10 mouse cellular contexts compared by ENCODE assay signal in genomic region chr15:81104585-81105259, GRCm38 (mm10).
DNase-seq lines count a peak whose midpoint lies in the region; ATAC-seq and TF ChIP-seq lines count a peak whose summit lies in the region.
"Had no signal": no experiment of that assay in that cellular context is flagged by ENCODE, and none has a peak within 500 bp of the region (broad histone marks: within the 10 kb centered on the region; RNA-seq: fewer than 3 reads in every experiment).

No protein-coding gene starts in this region.

- peak; percentile 60 for ATAC-seq in frontal cortex, adult (ENCODE audit: low TSS enrichment)
- no peak for ATAC-seq in embryonic facial prominence, embryonic 13.5 days (ENCODE audit: insufficient number of reproducible peaks, insufficient read depth, low FRiP score, low TSS enrichment, low read depth)
- no peak for ATAC-seq in hindbrain, embryonic 14.5 days (ENCODE audit: low FRiP score)
- ATAC-seq in liver, postnatal 0 days, result peak; percentile 70
- ATAC-seq: Patski had no signal

- peak overlapping the region; percentile 50 for H3K4me2 ChIP-seq in embryonic facial prominence, embryonic 13.5 days
- peak overlapping the region; percentile 15 for H3K4me2 ChIP-seq in hindbrain, embryonic 14.5 days (replicated peaks)
- H3K4me2 ChIP-seq in liver, postnatal 0 days (ENCODE audit: low read depth, low read length), result peak overlapping the region; percentile 62
- H3K4me2 ChIP-seq: midbrain, embryonic 12.5 days had no signal

- H3K4me1 ChIP-seq in embryonic facial prominence, embryonic 13.5 days, result peaks cover 57% of the 10 kb centered on the region
- H3K4me1 ChIP-seq in hindbrain, embryonic 14.5 days (replicated peaks; ENCODE audit: control insufficient read depth, insufficient read depth, low read length), result peaks cover 27% of the 10 kb centered on the region
- peaks cover 8% of the 10 kb centered on the region for H3K4me1 ChIP-seq in liver, postnatal 0 days (ENCODE audit: insufficient read depth)

- TF ChIP-seq CTCF in liver, postnatal 0 days (IDR thresholded peaks at IDR 0.05; ENCODE audit: low read depth), result no peak

- no peak for TF ChIP-seq EP300 in liver, postnatal 0 days (IDR thresholded peaks at IDR 0.05; ENCODE audit: low read depth)

- DNase-seq in frontal cortex, postnatal 10 days (ENCODE audit: low spot score in 2 of 2), result no peak
- DNase-seq in CD4-positive helper T cell, adult 2 months (ENCODE audit: low read depth, low spot score), result peak; percentile 87
- no peak for DNase-seq in hindbrain, embryonic 14.5 days (ENCODE audit: low spot score)
- DNase-seq in liver, postnatal 0 days, result peak; percentile 50
- peak; percentile 37 for DNase-seq in spleen, adult 12 weeks (ENCODE audit: low spot score)
- no peak for DNase-seq in cerebellum, adult 11-12 months

- H3K36me3 ChIP-seq in embryonic facial prominence, embryonic 13.5 days, result no peaks in the 10 kb centered on the region
- no peaks in the 10 kb centered on the region for H3K36me3 ChIP-seq in hindbrain, embryonic 14.5 days (replicated peaks; ENCODE audit: control insufficient read depth, insufficient read depth)
- no peaks in the 10 kb centered on the region for H3K36me3 ChIP-seq in liver, postnatal 0 days (replicated peaks; ENCODE audit: insufficient read depth, low read length)
- H3K36me3 ChIP-seq: midbrain, embryonic 12.5 days had no signal

- no peaks in the 10 kb centered on the region for H3K27me3 ChIP-seq in embryonic facial prominence, embryonic 13.5 days
- no peaks in the 10 kb centered on the region for H3K27me3 ChIP-seq in hindbrain, embryonic 14.5 days (ENCODE audit: control insufficient read depth, insufficient read depth, low read length)
- no peaks in the 10 kb centered on the region for H3K27me3 ChIP-seq in liver, postnatal 0 days (ENCODE audit: insufficient read depth, low read length)
- H3K27me3 ChIP-seq: midbrain, embryonic 12.5 days; Patski had no signal

- no peak overlapping the region for H3K27ac ChIP-seq in embryonic facial prominence, embryonic 13.5 days
- H3K27ac ChIP-seq in hindbrain, embryonic 14.5 days, result no peak overlapping the region; the same call in 1 of the 2 replicates
- peak overlapping the region; percentile 34; the same call in 1 of the 2 replicates for H3K27ac ChIP-seq in liver, postnatal 0 days (ENCODE audit: low read depth)
- H3K27ac ChIP-seq: midbrain, embryonic 12.5 days had no signal

- H3K4me3 ChIP-seq in embryonic facial prominence, embryonic 13.5 days, result peak overlapping the region; percentile 11
- no peak overlapping the region for H3K4me3 ChIP-seq in hindbrain, embryonic 14.5 days (replicated peaks; ENCODE audit: low read length)
- peak overlapping the region; percentile 36 for H3K4me3 ChIP-seq in liver, postnatal 0 days (ENCODE audit: low read depth, low read length)
- H3K4me3 ChIP-seq: midbrain, embryonic 12.5 days had no signal

- no peak overlapping the region for H3K9ac ChIP-seq in embryonic facial prominence, embryonic 13.5 days
- 0 out of 2 replicates have a peak overlapping the region, but pooled peaks have one; percentile 12 for H3K9ac ChIP-seq in hindbrain, embryonic 14.5 days
- no peak overlapping the region for H3K9ac ChIP-seq in liver, postnatal 0 days (replicated peaks)
- H3K9ac ChIP-seq: midbrain, embryonic 12.5 days had no signal

- WGBS in embryonic facial prominence, embryonic 13.5 days, result 30% methylated on average over 13 of the region's 13 CpGs
- 51% methylated on average over 13 of the region's 13 CpGs for WGBS in hindbrain, embryonic 14.5 days
- WGBS in liver, postnatal 0 days (ENCODE audit: insufficient replicate concordance), result 28% methylated on average over 13 of the region's 13 CpGs

- no peaks in the 10 kb centered on the region for H3K9me3 ChIP-seq in embryonic facial prominence, embryonic 13.5 days
- no peaks in the 10 kb centered on the region for H3K9me3 ChIP-seq in hindbrain, embryonic 14.5 days (ENCODE audit: control insufficient read depth, low read length)
- H3K9me3 ChIP-seq in liver, postnatal 0 days (ENCODE audit: low read length), result no peaks in the 10 kb centered on the region
- H3K9me3 ChIP-seq: midbrain, embryonic 12.5 days had no signal

Comparison
In these comparisons a context has a peak if more than half of its experiments do, and no peak if none do; other contexts are left out.
1. ATAC-seq: peak in frontal cortex, adult (single experiment) and liver, postnatal 0 days (single experiment); none in embryonic facial prominence, embryonic 13.5 days (single experiment) and hindbrain, embryonic 14.5 days (single experiment).
2. DNase-seq: peak in CD4-positive helper T cell, adult 2 months (single experiment), liver, postnatal 0 days (single experiment) and spleen, adult 12 weeks (single experiment); none in frontal cortex, postnatal 10 days (0 of 2), hindbrain, embryonic 14.5 days (single experiment) and cerebellum, adult 11-12 months (single experiment).
3. Peak in every context shown above with its lines, with median percentiles within 50 percentile points of each other: H3K4me2 ChIP-seq.